Mouse (Mus musculus) heart, adult 2 months (tissue): Measurements from ENCODE around the gene Ttc39a.

Source experiments
- CTCF ChIP-seq: fragments of 200-600 bp; IDR thresholded peaks from 2 replicates; pipeline ENCODE4 v1.8.1; 2022; ENCODE audit warnings: antibody characterized with exemption, mild to moderate bottlenecking, moderate library complexity
- POLR2A ChIP-seq: fragments of 200-500 bp; IDR thresholded peaks from 2 replicates; pipeline ENCODE4 v1.6.1; 2011; ENCODE audit warnings: mild to moderate bottlenecking, low read depth, low read length, control low read depth; ENCODE audit not compliant: insufficient read depth

GRCm38 (mm10) chr4:109444471-109444870 lies 38.0 kb downstream of the Ttc39a start:
- TF ChIP-seq POLR2A, result no peak
- TF ChIP-seq CTCF, result no peak
